Mouse (Mus musculus) CH12.LX (cell line): ENCODE results near the gene Adarb1.

Experiments
- CTCF ChIP-seq, 2 experiments: IDR thresholded peaks in 1 of 2; conservative IDR thresholded peaks in 1 of 2; 2 replicates each; pipeline ENCODE4 v1.5.1; 2011 to 2012; ENCODE audit warnings: low read depth in 2 of 2, low read length in 2 of 2, improper control_type of control experiment in 1 of 2, inconsistent platforms in 1 of 2, mild to moderate bottlenecking in 1 of 2, moderate library complexity in 1 of 2
- MAX ChIP-seq: IDR thresholded peaks from 2 replicates; pipeline ENCODE4 v1.6.1; 2011; ENCODE audit warnings: low read length, improper control_type of control experiment
- MXI1 ChIP-seq: IDR thresholded peaks from 2 replicates; pipeline ENCODE4 v1.6.1; 2011; ENCODE audit warnings: mild to moderate bottlenecking, low read depth, low read length, improper control_type of control experiment
- NRF1 ChIP-seq: IDR thresholded peaks from 2 replicates; pipeline ENCODE4 v1.6.1; 2014; ENCODE audit warnings: low read depth, mild to moderate bottlenecking, inconsistent platforms, low read length, improper control_type of control experiment, moderate library complexity
- TBP ChIP-seq: conservative IDR thresholded peaks from 2 replicates; pipeline ENCODE4 v1.6.1; 2011; ENCODE audit warnings: low read depth, low read length, improper control_type of control experiment
- USF2 ChIP-seq: conservative IDR thresholded peaks from 2 replicates; pipeline ENCODE4 v1.6.1; 2011; ENCODE audit warnings: low read depth, low read length, improper control_type of control experiment
- ZMIZ1 ChIP-seq: IDR thresholded peaks from 2 replicates; pipeline ENCODE4 v1.6.1; 2012; ENCODE audit warnings: low read depth, mild to moderate bottlenecking, inconsistent platforms, low read length, improper control_type of control experiment

- TF ChIP-seq ZMIZ1 (no peak), MXI1 (no peak), CTCF (conservative IDR thresholded peaks at IDR 0.05 in 1 of 2, IDR thresholded peaks at IDR 0.05 in 1 of 2; ENCODE audit: low read depth in 2 of 2, low read length in 2 of 2) (no peak), NRF1 (no peak), MAX (no peak), TBP (no peak), USF2 (no peak)
These were observed 8.9 kb downstream of the Adarb1 start for GRCm38 (mm10) chr10:77409154-77409553.
